Mouse (Mus musculus): ENCODE results near the gene Ndufb6.
"Not testable (repeated sequence)": the region's sequence is repeated elsewhere in the genome, so short reads cannot be mapped to it uniquely, and the experiment has no call there.

Ndufb6 gene

DNA sequence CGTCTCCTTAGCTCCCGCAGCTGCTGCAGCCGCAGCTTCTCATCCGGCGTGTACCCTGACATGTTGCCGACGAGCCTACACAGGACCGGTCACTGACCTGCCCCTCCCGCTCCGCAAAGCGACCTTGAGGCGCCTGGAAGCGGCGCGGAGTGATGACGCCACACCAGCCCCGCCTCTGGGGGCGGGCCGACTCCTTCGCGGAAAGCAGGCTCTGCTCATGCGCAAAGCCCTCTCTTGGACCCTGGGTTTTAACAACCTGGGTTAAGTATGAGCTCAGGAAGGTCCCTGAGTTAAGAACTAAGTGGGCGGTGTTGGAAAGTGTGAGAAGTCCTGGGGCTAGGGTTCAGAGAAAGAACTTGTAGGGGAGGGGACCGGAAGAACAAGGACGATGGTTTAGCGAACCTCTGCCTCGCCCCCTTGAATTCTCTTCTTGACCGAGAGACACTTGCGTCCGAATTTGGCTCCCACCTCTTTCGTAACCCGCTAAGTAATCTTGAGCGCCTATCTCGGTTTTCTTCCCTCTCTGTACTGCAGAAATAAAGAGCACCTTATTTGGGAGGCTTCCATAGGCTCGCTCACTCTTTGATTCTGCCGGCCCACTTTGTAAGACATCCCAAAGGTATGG, at the start of gene Ndufb6:
Gene Ndufb6, minus strand, starts transcription at position 146 of the 625 bp plus-strand sequence.
- peak; percentile 96 for DNase-seq (ENCODE audit: extremely low spot score)

DNA sequence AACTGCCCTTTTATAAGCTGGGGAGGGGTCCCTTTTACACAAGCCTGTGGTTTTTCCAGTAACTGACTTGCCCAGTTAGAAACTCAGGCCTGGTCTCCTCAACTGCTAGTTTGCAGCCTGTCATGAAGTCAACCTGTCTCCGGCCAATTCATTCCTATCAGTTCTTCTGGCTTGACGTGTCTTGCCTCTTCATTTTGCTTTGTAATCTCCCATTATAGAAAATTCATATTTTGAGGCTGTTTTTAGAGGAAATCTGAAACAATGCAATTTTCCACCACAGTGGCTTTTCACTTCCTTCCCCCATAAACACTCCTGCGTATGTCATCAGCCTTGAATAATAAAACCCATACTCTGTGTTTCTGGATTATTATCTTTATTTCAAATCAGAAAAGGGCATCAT, 47.9 kb upstream of the Ndufb6 start:
- DNase-seq (ENCODE audit: extremely low spot score): no peak

DNA sequence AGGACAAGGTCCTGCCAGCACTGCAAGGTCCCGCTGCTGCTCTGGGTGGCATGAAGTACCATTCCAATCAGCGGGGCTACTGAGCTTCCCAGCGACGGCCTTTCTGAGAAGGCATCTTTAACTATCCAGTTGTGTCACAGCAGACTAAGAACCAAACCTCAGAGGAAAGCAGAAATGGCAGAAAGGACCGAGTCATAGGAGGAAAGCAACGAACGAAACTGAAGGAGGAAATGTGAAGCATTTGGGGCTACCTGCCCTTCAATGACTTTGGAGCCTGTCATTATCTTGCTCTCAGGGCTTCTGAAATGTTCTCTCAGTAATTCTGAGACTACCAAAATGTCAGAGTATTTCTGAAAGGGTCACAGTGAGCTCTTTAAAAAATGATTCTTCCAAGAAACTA, 45.4 kb upstream of the Ndufb6 start:
- no peak for DNase-seq (ENCODE audit: extremely low spot score)

DNA sequence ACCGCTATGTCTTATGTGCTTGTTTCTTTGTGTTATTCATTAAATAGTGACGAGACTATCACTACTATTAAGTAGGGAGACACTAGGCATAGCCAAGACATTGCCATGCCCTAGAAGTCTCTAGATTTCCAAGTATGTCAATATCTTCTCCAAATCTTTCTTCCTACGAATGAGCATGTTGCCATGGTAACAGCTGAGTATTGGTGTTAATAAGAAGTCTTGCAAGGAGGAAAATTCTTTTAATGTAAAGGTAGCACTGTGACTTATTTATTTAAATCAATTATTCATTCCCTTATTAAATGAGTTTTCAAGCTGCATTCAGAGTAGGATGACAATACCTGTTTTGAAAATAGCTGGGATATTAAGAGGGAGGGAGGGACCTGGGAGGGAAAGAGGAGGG, 38.2 kb upstream of the Ndufb6 start:
- DNase-seq (ENCODE audit: extremely low spot score): no peak

DNA sequence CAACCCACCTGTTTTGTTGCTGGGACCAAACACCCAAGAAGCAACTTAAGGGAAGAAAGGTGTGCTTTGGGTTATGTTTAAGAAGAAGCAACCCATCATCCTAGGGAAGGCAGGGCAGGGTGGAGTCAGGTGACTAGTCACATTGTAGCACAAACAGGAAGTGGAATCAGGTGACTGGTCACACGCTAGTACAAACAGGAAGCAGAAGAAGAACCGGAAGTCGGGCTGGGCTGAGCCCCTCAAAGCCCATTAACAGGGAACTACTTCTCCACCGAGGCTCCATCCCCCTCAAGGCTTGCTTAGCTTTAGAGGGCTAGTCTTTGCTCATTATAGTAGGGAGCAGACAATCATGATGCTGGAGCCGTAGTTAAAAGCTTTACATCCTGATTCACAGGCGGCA, 33.8 kb upstream of the Ndufb6 start:
- no peak for DNase-seq (ENCODE audit: extremely low spot score)

DNA sequence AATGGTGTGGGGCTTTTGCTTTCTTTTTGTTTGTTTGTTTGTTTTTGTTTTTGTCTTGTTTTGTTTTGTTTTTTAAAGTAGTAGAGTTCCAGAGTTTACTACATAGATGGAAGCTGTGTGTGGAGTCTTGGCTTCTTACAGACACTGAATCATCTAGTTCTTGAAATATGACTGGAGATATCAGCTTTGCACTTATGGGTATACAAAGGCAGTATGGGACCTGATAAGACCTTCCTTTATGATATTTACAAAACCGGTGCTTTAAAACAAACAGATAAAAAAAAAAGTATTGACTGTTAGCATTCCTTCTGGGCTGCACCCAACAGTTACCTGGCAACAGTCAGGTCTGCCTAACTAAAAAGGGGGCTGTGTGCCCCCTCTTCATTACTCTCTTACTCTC, 33.0 kb upstream of the Ndufb6 start:
- no peak for DNase-seq (ENCODE audit: extremely low spot score)

DNA sequence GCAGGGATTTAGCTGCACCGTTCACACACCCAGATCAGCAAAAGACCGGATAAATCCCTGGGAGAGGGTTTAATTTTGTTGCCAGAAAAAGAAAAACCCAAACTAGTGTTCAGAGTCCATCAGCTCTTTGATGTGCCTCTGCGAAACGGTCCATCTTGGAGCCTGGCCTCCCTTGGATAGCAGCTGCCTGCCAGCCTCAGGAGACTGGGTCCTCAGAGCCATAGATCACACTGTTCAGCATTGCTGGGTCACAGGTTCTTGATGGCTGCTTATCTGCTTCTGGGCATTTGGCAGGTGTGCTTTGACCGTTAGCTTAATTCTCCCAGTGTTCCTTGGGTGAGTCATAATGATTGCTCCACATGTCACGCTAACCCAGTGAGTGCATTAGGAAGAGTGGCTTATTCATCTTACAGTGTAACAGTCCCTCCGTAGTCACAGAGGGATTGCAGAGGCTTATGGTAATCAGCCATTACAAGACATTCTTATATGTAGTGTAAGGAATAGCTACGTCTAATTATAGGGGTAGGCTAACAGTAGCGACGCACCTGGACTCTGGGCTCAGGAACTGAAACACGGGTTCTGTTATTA, 31.7 kb upstream of the Ndufb6 start:
- no peak for DNase-seq (ENCODE audit: extremely low spot score)

DNA sequence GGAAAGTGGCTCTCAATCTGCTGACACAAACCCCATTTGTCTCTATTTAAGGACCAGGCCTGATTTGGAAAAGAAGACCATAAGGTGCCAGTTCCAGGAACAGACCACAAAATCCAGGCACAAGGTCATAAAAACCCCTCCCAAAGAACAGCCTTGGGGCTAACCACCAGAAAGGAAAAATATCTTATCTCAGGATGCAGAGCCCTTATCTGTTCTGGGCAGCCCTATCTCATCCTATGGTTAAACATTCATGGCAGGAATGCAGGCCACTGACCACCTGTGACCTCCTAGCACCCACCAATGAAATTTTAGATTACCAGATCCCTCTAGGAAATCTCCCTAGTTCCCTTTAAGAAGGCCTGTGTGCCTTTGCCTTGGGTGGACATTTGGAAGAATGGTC, 30.5 kb upstream of the Ndufb6 start:
- no peak for DNase-seq (ENCODE audit: extremely low spot score)

DNA sequence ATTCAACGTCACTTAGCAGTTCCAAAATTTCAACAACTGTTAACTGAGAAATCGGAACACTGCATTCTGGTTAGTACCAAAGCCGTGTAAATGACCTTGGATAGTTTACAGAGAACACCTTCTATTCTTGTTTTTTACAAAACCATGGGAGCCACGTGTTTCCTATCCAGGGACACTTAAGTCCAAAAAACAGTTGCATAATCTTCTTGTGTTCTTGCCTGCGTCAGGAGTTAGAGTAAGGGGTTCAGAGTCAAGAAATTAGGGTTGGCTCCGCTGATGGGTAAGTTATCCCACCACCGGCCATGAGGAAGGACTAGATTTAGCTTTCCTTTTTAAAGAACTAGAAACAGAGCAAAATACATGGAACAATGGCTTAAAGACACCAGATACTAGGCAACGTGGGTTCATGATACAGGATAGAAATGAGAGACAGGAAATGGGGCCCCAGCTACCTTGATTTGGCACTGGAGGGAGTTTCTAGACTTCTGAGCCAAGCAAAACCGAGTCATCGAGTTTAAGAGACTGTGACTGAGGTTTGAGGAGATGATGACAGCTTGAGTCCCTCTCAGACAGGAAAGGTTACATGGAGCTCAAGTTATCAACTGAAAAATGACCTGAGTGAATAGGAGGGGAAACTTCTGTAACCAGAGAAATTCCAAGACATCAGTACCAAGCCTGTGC, 23.4 kb upstream of the Ndufb6 start:
- DNase-seq (ENCODE audit: extremely low spot score): no peak

DNA sequence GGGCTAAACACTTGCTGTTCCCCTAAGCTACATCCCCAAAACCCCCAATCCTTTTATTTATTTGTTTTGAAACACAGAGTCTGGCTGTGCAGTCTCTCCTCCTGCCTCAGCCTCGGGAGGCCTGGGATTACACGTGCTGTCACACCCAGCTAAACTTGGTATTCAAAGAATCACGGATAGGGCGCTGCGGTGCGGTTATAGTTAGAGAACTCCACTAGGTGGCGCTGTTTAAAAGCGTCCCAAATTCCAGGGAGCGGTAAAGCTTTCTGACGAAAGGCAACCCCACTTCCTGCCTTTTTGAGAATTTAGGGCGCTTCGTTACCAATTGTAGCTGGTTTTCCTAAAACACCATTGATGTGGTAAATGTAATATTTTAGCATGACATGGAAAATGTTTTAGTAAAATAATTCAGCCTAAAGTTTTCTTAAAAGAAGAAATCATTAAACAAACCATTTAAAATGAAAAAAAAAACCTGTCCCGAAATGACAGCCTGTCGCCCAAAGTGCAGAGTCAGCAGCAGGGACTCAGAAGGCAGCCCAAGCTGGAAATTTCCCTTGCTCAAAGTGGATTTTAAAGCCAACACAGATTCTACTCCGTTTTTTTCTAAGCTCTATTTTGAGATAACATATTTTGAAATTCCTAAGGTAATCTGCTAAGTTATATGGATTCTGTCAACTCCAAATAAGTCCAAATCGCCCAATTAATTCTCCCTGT, 22.0 kb upstream of the Ndufb6 start:
- peak; percentile 81 for DNase-seq (ENCODE audit: extremely low spot score)

DNA sequence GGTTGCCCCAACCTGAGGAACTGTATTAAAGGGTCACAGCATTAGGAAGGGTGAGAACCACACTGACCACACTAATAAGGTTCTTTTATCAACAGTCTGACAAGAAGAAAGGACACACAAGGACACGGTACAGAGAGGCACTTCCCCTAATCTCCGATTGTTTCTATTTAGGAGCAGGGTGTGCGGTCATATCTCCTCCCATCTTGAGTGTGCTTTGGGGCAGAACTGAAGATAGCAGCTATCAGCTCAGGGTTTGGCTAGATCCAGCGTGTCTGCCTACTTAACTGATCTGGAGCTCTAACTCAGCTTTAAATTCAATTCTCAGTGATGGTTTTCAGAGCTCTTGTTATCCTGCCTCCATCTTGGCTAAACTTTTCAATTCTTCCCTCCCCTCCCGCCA, 19.9 kb upstream of the Ndufb6 start:
- DNase-seq (ENCODE audit: extremely low spot score): no peak

DNA sequence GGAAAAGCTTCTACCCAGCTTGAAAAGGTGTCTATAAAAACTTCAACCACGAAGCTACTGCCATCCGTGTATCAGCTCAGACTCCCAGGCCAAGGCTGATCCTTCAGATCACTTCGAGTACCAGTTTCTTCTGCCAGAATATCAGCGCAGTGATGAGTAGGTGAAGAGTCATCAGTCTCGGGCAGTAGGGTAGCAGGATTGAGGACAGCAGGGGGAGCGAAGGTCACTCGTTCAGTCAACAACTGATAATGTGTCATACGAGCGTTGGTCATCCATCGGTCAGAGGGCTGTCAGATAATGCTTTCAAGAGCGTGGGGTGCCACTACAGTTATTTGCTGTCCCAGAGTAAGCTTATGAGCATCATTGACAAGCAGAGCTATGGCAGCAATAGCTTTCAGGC, 12.3 kb upstream of the Ndufb6 start:
- not testable (repeated sequence) for DNase-seq (ENCODE audit: extremely low spot score)

DNA sequence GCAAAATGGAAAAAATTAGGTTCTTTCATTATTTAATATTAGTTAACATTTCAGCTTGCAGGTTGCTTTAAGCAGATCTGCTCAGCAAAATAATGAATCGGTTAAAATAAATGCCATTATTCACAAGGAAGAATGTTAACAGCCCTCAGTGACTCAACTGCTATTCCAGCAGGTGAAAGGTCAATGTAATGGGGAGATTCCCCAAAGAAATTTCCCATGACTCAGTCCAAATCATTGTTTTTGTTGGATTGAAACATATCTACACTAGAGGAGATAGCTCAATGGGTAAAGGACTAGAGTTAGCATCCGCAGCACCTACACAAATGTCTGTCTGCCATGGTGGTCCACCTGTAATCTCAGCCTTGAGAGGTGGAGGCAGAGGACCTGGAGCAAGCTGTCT, 9.8 kb upstream of the Ndufb6 start:
- DNase-seq (ENCODE audit: extremely low spot score): no peak

DNA sequence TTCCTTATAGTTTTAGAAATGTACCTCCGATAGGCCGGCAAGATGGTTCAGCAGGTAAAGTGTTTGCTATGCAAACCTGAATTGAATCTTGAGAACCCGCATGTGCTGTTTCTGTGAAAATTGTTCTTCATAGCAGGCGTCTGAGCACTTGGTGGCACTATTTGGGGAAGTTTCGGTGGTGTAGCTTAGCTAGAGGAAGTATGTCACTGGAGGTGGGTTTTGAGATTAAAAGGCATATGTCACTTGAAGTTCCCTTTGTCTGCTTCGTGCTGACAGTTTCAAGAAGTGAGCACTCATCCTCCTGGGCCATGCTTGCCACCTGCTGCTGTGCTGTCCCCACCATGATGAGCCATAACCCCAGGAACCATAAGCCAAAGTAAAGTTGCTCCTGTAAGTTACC, 8.2 kb upstream of the Ndufb6 start:
- DNase-seq (ENCODE audit: extremely low spot score): no peak

DNA sequence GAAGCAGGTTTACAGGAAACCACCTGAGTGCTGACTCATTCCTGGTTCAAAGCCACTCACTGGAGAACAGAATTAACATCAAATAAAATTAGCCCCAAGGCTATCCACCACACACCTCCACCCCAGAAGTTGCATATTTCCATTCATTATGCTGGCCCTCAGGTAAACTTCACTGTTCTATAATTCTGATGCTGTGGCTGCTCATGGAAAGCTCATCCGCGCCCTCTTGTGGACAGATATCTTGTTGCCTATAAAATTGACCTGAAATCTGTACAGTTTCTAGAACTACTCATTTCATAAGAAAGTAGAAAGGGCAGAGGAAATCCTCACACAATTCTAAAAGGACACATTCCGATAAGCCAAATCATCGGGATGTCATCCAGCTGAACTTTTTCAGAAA, 6.4 kb upstream of the Ndufb6 start:
- peak; percentile 46 for DNase-seq (ENCODE audit: extremely low spot score)

DNA sequence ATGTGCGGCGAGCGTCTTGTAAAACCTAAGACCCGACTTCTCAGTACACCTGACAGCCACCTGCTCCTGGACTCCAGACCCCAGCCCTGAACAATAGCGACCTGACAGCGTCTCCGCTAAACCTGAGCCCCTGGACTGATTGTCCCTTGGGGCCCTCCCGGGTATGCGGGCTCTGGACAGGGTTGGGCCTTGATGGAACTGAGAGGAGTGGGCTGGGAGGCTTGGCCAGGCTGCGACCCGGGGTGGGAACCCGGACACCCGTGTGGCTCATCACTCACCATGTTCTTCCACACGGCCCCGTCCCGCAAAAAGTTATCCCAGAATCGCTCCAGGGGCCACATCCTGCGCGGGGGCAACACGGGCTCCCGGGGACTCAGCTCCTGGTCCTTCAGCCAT, 343 bp downstream of the Ndufb6 start:
- no peak for DNase-seq (ENCODE audit: extremely low spot score)

DNA sequence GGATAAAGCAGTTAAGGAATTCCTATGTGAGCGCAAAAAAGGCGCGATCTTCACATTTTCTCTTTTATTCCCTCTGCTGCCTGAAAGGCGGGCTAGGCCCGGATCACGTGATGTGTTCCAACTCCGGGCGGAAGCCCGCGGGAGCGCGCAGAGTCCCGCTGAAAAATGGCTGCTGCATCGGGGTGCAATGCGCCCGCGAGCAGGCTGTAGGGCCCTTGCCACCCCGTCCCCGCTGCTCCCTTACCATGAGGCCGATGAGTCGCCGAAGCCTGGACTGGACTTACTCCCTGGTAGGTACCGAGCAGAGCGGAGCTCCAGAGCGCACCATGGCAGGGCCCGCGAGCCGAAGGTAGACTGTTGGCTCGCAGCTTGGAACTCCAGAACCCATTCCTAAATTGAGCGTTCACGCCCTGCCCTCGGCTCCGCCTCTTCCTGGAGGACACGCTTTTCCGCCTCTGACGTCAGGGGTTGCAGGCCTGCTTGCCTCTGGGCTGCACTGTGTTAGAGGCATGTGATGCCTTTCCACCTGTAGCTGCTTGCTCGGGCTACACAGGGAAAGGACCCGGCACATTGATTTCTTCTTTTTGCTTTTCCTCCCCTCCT, 9.7 kb downstream of the Ndufb6 start, which contains the start of the genes Smim27 and Topors:
Gene Smim27, plus strand, starts transcription at position 150 of the 603 bp plus-strand sequence.
Gene Topors, minus strand, starts transcription at position 421 of the 603 bp plus-strand sequence.
- peak; percentile 95 for DNase-seq (ENCODE audit: extremely low spot score)

DNA sequence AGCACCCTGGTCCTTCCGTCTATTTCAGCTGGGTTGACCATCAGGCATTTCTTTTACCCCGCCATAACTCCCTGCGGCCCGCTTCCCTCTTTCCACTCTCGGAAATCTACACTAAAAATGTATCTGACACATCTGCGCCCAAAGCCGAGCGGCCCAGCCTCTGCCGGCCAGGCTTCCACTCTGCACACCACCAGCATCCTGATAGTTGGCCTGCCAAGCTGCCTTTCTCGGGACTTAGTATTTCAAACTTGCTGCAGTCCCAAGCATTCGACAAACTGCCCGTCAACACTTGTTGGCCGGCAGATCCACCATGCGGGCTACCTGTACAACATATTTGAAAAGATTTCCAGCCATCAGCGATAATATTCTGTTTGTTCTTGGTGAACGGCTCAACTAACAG, 10.4 kb downstream of the Ndufb6 start:
- DNase-seq (ENCODE audit: extremely low spot score): no peak

DNA sequence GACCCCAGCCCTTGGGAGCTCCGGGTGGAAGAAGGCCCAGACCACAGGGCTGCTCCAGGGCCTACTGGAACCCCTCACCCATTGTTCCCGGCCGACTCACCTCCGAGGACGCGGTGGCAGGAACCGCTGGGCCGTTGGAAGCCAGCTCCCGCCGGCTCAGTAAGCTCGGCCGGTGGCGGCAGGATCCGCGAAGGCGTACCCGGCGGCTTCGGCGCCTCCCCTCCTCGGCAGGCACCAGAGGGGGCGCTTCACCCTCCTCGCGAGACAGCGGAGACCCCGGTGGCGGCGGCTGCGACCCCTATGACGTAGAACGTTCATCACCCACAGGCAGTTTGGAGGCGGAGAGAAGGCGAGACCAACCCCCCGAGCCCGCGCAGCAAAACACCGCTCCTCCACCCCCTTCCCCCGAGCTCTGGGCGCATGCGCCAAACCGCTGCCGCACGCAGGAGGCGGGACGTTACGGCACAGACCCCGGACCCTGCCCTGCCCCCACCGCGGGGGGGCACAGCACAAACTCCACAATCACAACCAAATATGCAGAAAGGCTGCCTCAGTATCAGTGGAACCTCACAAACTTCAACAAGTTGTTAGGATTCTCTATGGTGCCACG, 10.9 kb downstream of the Ndufb6 start:
- DNase-seq (ENCODE audit: extremely low spot score): peak; percentile 95

DNA sequence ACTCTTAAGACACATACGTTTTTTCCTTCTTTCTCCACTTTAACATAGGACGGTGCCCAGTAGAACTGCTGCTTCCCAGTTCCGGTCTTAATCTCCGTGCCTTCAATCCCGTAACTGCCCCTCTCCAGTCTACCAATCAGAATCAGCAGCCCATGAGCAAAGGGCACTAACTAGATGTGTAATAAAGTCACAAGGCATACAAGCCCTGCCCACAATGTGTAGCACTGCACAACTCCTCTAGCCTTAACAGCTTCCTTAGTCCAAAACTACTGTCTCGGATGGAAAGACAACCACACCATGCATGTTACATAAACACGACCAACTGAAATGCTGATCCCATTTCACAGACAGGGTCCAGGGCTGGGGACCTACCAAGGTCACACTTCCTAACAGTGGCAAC, 11.5 kb downstream of the Ndufb6 start:
- no peak for DNase-seq (ENCODE audit: extremely low spot score)

DNA sequence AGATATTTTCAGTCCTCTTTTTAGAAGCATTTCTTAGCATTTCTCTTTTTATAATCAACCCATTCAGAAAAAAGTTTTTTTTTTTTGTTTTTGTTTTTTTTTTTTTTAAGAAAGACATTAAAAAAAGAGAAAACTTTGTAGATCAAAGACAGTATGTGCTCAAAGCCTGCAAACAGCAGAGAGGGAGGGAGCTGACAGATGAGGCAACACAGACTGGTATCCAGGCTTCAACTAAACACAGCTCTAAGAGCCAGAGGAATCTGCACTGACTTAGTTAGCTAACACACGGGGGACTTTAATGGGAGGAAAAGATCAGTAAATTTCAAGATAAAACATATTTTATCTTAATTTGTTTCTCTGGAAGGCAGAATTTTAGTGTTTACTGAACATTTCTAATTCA, 14.9 kb downstream of the Ndufb6 start:
- no peak for DNase-seq (ENCODE audit: extremely low spot score)
